Mouse (Mus musculus): ENCODE data around the gene St6galnac6.

DNA sequence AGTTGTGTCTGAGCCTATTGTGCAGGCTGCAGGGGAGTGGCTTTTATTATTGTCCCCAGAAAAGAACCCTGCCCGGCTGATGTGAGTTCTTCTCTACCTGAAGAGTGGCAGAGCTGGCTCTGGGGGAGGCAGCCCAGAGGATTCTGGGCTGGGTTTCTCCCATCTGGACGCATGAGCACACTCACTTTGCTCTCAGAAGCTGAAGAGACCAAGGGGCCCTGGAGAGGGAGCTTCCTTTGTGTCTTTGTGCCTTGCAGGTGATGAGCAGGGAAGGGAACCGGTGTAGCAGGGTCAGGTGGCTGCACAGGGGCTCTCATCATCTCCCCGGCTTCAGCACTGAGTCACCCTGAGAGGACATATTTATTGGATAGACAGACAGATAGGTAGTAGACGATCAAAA, 62.8 kb downstream of the St6galnac6 start:
- TF ChIP-seq MAX (IDR thresholded peaks at IDR 0.05; ENCODE audit: low read length) (no peak), POLR2AphosphoS2 (IDR thresholded peaks at IDR 0.05; ENCODE audit: low read length) (no peak), MAZ (IDR thresholded peaks at IDR 0.05; ENCODE audit: low read depth, low read length) (no peak), TCF12 (IDR thresholded peaks at IDR 0.05; ENCODE audit: low read depth, low read length) (no peak), CHD1 (IDR thresholded peaks at IDR 0.05; ENCODE audit: low read depth, low read length) (no peak), CTCF (IDR thresholded peaks at IDR 0.05 in 2 of 3, conservative IDR thresholded peaks at IDR 0.05 in 1 of 3; ENCODE audit: control insufficient read depth in 1 of 3, insufficient read depth in 1 of 3, low read depth in 2 of 3, low read length in 3 of 3, poor library complexity in 1 of 3, severe bottlenecking in 1 of 3) (no peak), POLR2A (IDR thresholded peaks at IDR 0.05; ENCODE audit: control insufficient read depth in 1 of 2, insufficient read depth in 1 of 2, low read depth in 1 of 2, low read length in 2 of 2, poor library complexity in 1 of 2) (no peak), ZKSCAN1 (IDR thresholded peaks at IDR 0.05; ENCODE audit: low read depth, low read length) (no peak), GABPA (IDR thresholded peaks at IDR 0.05; ENCODE audit: low read depth, low read length) (no peak), SIN3A (IDR thresholded peaks at IDR 0.05; ENCODE audit: low read length) (no peak)

Measured in MEL (cell line).